Mouse (Mus musculus): ENCODE data around the gene B9d2.

- no peak for TF ChIP-seq CTCF (conservative IDR thresholded peaks at IDR 0.05; ENCODE audit: low read length)
- TF ChIP-seq POU5F1 (IDR thresholded peaks at IDR 0.05; ENCODE audit: borderline replicate concordance, low read length): no peak
Observed at GRCm38 (mm10) chr7:25680514-25681258, at the start of gene B9d2.

Data from E14TG2a.4 (cell line).